Mouse (Mus musculus): ENCODE data around the gene Ptprr.

GRCm38 (mm10) chr10:116135187-116135586 is 117.2 kb downstream of the Ptprr start:
- TF ChIP-seq CTCF (IDR thresholded peaks at IDR 0.05; ENCODE audit: borderline replicate concordance, insufficient read depth, low read depth, low read length) (no peak), POLR2A (IDR thresholded peaks at IDR 0.05; ENCODE audit: borderline replicate concordance, insufficient read depth, low read length) (no peak)
